Mouse (Mus musculus) forebrain, embryonic 16.5 days (tissue): ENCODE results near the gene Gm5849. TPM values are rescaled to one million over a fixed set of nuclear protein-coding genes. Genes with fewer than 3 reads are reported as not detected.
"Not testable (repeated sequence)": the region's sequence is repeated elsewhere in the genome, so short reads cannot be mapped to it uniquely, and the experiment has no call there.

ENCODE experiments used
- ATAC-seq: fragments of 200-750 bp; cut with Nextera tagmentation; 2 replicates; pipeline ENCODE4 v1.8.0; 2017; ENCODE audit warnings: mild to moderate bottlenecking, moderate library complexity
- H3K27ac ChIP-seq: fragments of 300-500 bp; sonication (generic); 2 replicates; pipeline ENCODE4 v1.5.1; 2014; ENCODE audit warnings: low read length, control low read depth
- H3K27me3 ChIP-seq: fragments of 300-500 bp; sonication (generic); replicated peaks from 2 replicates; pipeline ENCODE4 v1.6.1; 2014; ENCODE audit warnings: low read length; ENCODE audit not compliant: control insufficient read depth, insufficient read depth
- H3K36me3 ChIP-seq: fragments of 300-500 bp; sonication (generic); 2 replicates; pipeline ENCODE4 v1.6.1; 2014; ENCODE audit not compliant: control insufficient read depth, insufficient read depth
- H3K4me1 ChIP-seq: fragments of 300-500 bp; sonication (generic); replicated peaks from 2 replicates; pipeline ENCODE4 v1.6.1; 2014; ENCODE audit warnings: low read length; ENCODE audit not compliant: control insufficient read depth, insufficient read depth
- H3K4me2 ChIP-seq: fragments of 300-500 bp; sonication (generic); 2 replicates; pipeline ENCODE4 v1.6.1; 2014; ENCODE audit warnings: mild to moderate bottlenecking, low read length, control low read depth
- H3K4me3 ChIP-seq: fragments of 300-500 bp; sonication (generic); replicated peaks from 2 replicates; pipeline ENCODE4 v1.5.1; 2014; ENCODE audit warnings: mild to moderate bottlenecking, low read length, control low read depth
- H3K9ac ChIP-seq: fragments of 300-500 bp; sonication (generic); replicated peaks from 2 replicates; pipeline ENCODE4 v1.6.1; 2014; ENCODE audit warnings: low read depth, low read length, control low read depth
- H3K9me3 ChIP-seq: fragments of 300-500 bp; sonication (generic); 2 replicates; pipeline ENCODE4 v1.6.1; 2016; ENCODE audit warnings: low read length; ENCODE audit not compliant: control insufficient read depth
- WGBS: fragments of 180-500 bp; shearing (Covaris S2); extraction: QIAGEN DNeasy Blood & Tissue Kit; methylation state at CpG from one replicate; pipeline ENCODE4 v1.1.7; 2014; 5-methylcytosine and 5-hydroxymethylcytosine counted together
- polyA plus RNA-seq: library from polyadenylated mRNA; unstranded; fragments of >200 nt; fragmentation: Nextera tagmentation; extraction: Ambion mirVana; gene quantifications from 2 replicates; pipeline ENCODE4 v1.2.1, GENCODE M21; 2015

Gene Gm5849
- not detected in 2 replicates for polyA plus RNA-seq

DNA sequence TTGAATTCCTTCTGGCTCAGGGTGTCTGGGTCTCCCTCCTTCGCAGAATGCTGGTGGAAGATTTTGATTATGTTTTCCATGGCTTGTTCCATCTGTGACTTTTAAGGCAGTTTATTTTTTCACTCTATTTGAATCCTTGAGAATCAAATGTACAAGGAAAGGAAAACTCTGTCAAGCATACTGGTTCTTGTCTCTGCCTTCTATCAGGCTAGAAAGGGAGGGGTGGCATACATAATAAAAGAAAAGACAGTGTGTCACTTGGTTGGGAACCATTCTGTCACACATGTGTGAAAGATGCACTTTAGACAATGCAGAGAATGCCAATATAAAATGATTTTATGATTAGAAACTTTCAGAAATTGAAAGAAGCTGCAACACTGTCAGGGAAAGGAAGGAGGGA is at the start of gene Gm5849:
Gene Gm5849, minus strand, starts transcription at position 101 of the 400 bp plus-strand sequence.
- not testable (repeated sequence) for H3K9me3 ChIP-seq, H3K4me2 ChIP-seq, H3K4me1 ChIP-seq, H3K36me3 ChIP-seq, H3K4me3 ChIP-seq, ATAC-seq, H3K27me3 ChIP-seq, H3K27ac ChIP-seq, H3K9ac ChIP-seq
- 85% methylated on average over 1 of the region's 1 CpGs for WGBS

DNA sequence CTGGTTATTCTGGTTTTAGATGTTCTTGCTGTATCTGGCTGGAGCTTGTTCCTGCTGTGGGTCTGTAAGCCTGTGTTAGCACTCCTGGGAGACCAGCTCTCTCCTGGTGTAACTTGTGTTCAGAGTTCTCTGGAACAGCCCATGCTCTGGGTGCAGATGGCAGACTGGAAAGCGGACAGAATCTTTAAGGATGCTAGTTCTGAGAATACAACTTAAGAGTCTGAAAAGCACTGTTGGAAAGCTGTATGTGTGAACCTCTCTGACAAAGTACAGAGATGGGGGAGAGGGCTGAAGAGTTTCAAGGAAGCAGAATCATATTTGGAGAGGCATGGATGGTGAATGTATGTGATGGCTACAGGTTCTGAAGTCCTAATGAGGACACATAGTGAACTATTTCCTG is 28.0 kb downstream of the Gm5849 start:
- H3K9me3 ChIP-seq = no peaks in the 10 kb centered on the region
- 94% methylated on average over 1 of the region's 1 CpGs for WGBS
- H3K4me1 ChIP-seq = no peaks in the 10 kb centered on the region

GRCm38 (mm10) chr3:90726606-90727005 is 51.1 kb downstream of the Gm5849 start, which contains the start of gene Pglyrp4:
TSS of gene Pglyrp4 (plus strand) at chr3:90726906.
- H3K4me3 ChIP-seq = no peak within 1 kb of the TSS
- H3K36me3 ChIP-seq = no peaks in the 10 kb centered on the region
- no peaks in the 10 kb centered on the region for H3K27me3 ChIP-seq
- no peak within 1 kb of the TSS for H3K9ac ChIP-seq
- 76% methylated on average over 3 of the region's 3 CpGs for WGBS
- no peak for ATAC-seq
- H3K9me3 ChIP-seq = no peaks in the 10 kb centered on the region
- no peak within 1 kb of the TSS for H3K4me2 ChIP-seq
- H3K4me1 ChIP-seq = no peaks in the 10 kb centered on the region
- H3K27ac ChIP-seq = no peak within 1 kb of the TSS

More for the DNA sequence above, 28.0 kb downstream of the Gm5849 start:
- H3K9ac ChIP-seq = no peak overlapping the region
- no peak overlapping the region for H3K27ac ChIP-seq
- H3K36me3 ChIP-seq = no peaks in the 10 kb centered on the region
- no peak overlapping the region for H3K4me3 ChIP-seq
- no peak for ATAC-seq
- no peak overlapping the region for H3K4me2 ChIP-seq
- no peaks in the 10 kb centered on the region for H3K27me3 ChIP-seq

Other genes with a start within 250 kb of the Gm5849 start
- gene S100a16, start 240.6 kb downstream of the Gm5849 start, polyA plus RNA-seq = 36.2 and 44.2 TPM in 2 replicates
- 0.07 TPM in 1 of 2 replicates, not detected in the other for gene S100a3, start 217.3 kb downstream of the Gm5849 start, polyA plus RNA-seq
- gene S100a2, start 187.6 kb downstream of the Gm5849 start, polyA plus RNA-seq = not detected in 2 replicates
- gene Gm42674, start 176.0 kb downstream of the Gm5849 start, polyA plus RNA-seq = not detected in 2 replicates
- 0.65 and 1.3 TPM in 2 replicates for gene S100a4, start 174.1 kb downstream of the Gm5849 start, polyA plus RNA-seq
- not detected in 2 replicates for gene S100a5, start 169.4 kb downstream of the Gm5849 start, polyA plus RNA-seq
- gene S100a6, start 165.0 kb downstream of the Gm5849 start, polyA plus RNA-seq = 9.5 and 13.3 TPM in 2 replicates
- gene S100a7a, start 123.9 kb downstream of the Gm5849 start, polyA plus RNA-seq = not detected in 2 replicates
- 1.8 and 5.4 TPM in 2 replicates for gene S100a8, start 108.9 kb downstream of the Gm5849 start, polyA plus RNA-seq
- 0.77 and 3.4 TPM in 2 replicates for gene S100a9, start 82.2 kb downstream of the Gm5849 start, polyA plus RNA-seq
- gene Pglyrp4, start 51.0 kb downstream of the Gm5849 start, polyA plus RNA-seq = not detected in 2 replicates